Mouse (Mus musculus): ENCODE measurements around the gene Gramd1b.

The Gramd1b gene

GRCm38 (mm10) chr9:40457448-40457847 lies 73.7 kb downstream of the Gramd1b start:
- DNase-seq, result no peak

- DNase-seq, result peak; percentile 51
Observed at GRCm38 (mm10) chr9:40456191-40456590, 75.0 kb downstream of the Gramd1b start.

GRCm38 (mm10) chr9:40455336-40456185 lies 75.6 kb downstream of the Gramd1b start:
- peak; percentile 67 for DNase-seq

- DNase-seq, result no peak
Observed at GRCm38 (mm10) chr9:40455020-40455335, 76.2 kb downstream of the Gramd1b start.

- no peak for DNase-seq
Observed at GRCm38 (mm10) chr9:40453889-40454288, 77.3 kb downstream of the Gramd1b start.

- DNase-seq, result no peak
Observed at GRCm38 (mm10) chr9:40452208-40452607, 79.0 kb downstream of the Gramd1b start.

- no peak for DNase-seq
Observed at GRCm38 (mm10) chr9:40450776-40451175, 80.4 kb downstream of the Gramd1b start.

GRCm38 (mm10) chr9:40450417-40450714 lies 80.8 kb downstream of the Gramd1b start:
- DNase-seq, result no peak

- no peak for DNase-seq
Observed at GRCm38 (mm10) chr9:40449610-40450416, 81.4 kb downstream of the Gramd1b start.

- DNase-seq, result no peak
Observed at GRCm38 (mm10) chr9:40448646-40449243, 82.4 kb downstream of the Gramd1b start.

GRCm38 (mm10) chr9:40447265-40447664 lies 83.9 kb downstream of the Gramd1b start:
- no peak for DNase-seq

- no peak for DNase-seq
Observed at GRCm38 (mm10) chr9:40444961-40445360, 86.2 kb downstream of the Gramd1b start.

- DNase-seq, result no peak
Observed at GRCm38 (mm10) chr9:40442784-40443183, 88.4 kb downstream of the Gramd1b start.

- DNase-seq, result no peak
Observed at GRCm38 (mm10) chr9:40439973-40440687, 91.1 kb downstream of the Gramd1b start.

GRCm38 (mm10) chr9:40438731-40439526 lies 92.3 kb downstream of the Gramd1b start:
- DNase-seq, result no peak

- no peak for DNase-seq
Observed at GRCm38 (mm10) chr9:40437891-40438290, 93.3 kb downstream of the Gramd1b start.

GRCm38 (mm10) chr9:40433286-40433685 lies 97.9 kb downstream of the Gramd1b start:
- DNase-seq, result no peak

GRCm38 (mm10) chr9:40430969-40431368 lies 100.2 kb downstream of the Gramd1b start:
- no peak for DNase-seq

- DNase-seq, result no peak
Observed at GRCm38 (mm10) chr9:40427663-40428062, 103.5 kb downstream of the Gramd1b start.

GRCm38 (mm10) chr9:40426282-40426964 lies 104.8 kb downstream of the Gramd1b start:
- DNase-seq, result no peak

GRCm38 (mm10) chr9:40424874-40425273 lies 106.3 kb downstream of the Gramd1b start:
- no peak for DNase-seq

GRCm38 (mm10) chr9:40423427-40423867 lies 107.7 kb downstream of the Gramd1b start:
- no peak for DNase-seq
